Comparison of ENCODE assay signal across 14 mouse cellular contexts in genomic region chr14:31186656-31187055, GRCm38 (mm10). TPM values are rescaled to one million over a fixed set of nuclear protein-coding genes. Genes with fewer than 3 reads are reported as not detected.
DNase-seq lines count a peak whose midpoint lies in the region; ATAC-seq and TF ChIP-seq lines count a peak whose summit lies in the region.
"Had no signal": no experiment of that assay in that cellular context is flagged by ENCODE, and none has a peak within 500 bp of the region (broad histone marks: within the 10 kb centered on the region; RNA-seq: fewer than 3 reads in every experiment).

No protein-coding gene starts in this region.

- TF ChIP-seq CTCF in hindbrain, postnatal 0 days (IDR thresholded peaks at IDR 0.05; ENCODE audit: low read depth), result no peak

- no peak overlapping the region for H3K9ac ChIP-seq in heart, embryonic 15.5 days
- H3K9ac ChIP-seq in hindbrain, postnatal 0 days (replicated peaks; ENCODE audit: low read length), result no peak overlapping the region
- H3K9ac ChIP-seq: forebrain, embryonic 15.5 days; stomach, embryonic 15.5 days had no signal

- H3K27ac ChIP-seq in heart, embryonic 15.5 days, result peak overlapping the region; percentile 61
- H3K27ac ChIP-seq in hindbrain, postnatal 0 days, result no peak overlapping the region
- H3K27ac ChIP-seq: forebrain, embryonic 15.5 days; stomach, embryonic 15.5 days had no signal

- 45% methylated on average over 4 of the region's 4 CpGs for WGBS in heart, embryonic 15.5 days
- 68% methylated on average over 4 of the region's 4 CpGs for WGBS in hindbrain, postnatal 0 days

- H3K36me3 ChIP-seq in heart, embryonic 15.5 days, result peaks cover 99% of the 10 kb centered on the region
- H3K36me3 ChIP-seq in hindbrain, postnatal 0 days (ENCODE audit: insufficient read depth, low read length), result peaks cover 96% of the 10 kb centered on the region

- H3K4me3 ChIP-seq in heart, embryonic 15.5 days, result no peak overlapping the region
- no peak overlapping the region for H3K4me3 ChIP-seq in hindbrain, postnatal 0 days (ENCODE audit: low read length)
- H3K4me3 ChIP-seq: forebrain, embryonic 15.5 days; stomach, embryonic 15.5 days had no signal

- H3K4me1 ChIP-seq in heart, embryonic 15.5 days (replicated peaks), result peaks cover 65% of the 10 kb centered on the region
- no peaks in the 10 kb centered on the region for H3K4me1 ChIP-seq in hindbrain, postnatal 0 days (ENCODE audit: insufficient read depth, low read length)
- H3K4me1 ChIP-seq: forebrain, embryonic 15.5 days; stomach, embryonic 15.5 days had no signal

- H3K27me3 ChIP-seq in heart, embryonic 15.5 days, result no peaks in the 10 kb centered on the region
- no peaks in the 10 kb centered on the region for H3K27me3 ChIP-seq in hindbrain, postnatal 0 days (ENCODE audit: insufficient read depth, low read length)
- H3K27me3 ChIP-seq: forebrain, embryonic 15.5 days; stomach, embryonic 15.5 days had no signal

- no peaks in the 10 kb centered on the region for H3K9me3 ChIP-seq in heart, embryonic 15.5 days (replicated peaks)
- no peaks in the 10 kb centered on the region for H3K9me3 ChIP-seq in hindbrain, postnatal 0 days (ENCODE audit: low read length)
- H3K9me3 ChIP-seq: forebrain, embryonic 15.5 days; G1E; stomach, embryonic 15.5 days had no signal

- H3K4me2 ChIP-seq in heart, embryonic 15.5 days, result no peak overlapping the region
- H3K4me2 ChIP-seq in hindbrain, postnatal 0 days (ENCODE audit: low read depth, low read length), result no peak overlapping the region
- H3K4me2 ChIP-seq: forebrain, embryonic 15.5 days; stomach, embryonic 15.5 days had no signal

- peak; percentile 33 to 57 for DNase-seq in cerebellum, postnatal 25 days
- DNase-seq in adrenal gland, adult 2 months, result peak; percentile 77
- DNase-seq in kidney, postnatal 4 days, result peak; percentile 54 to 66
- DNase-seq in hindbrain, postnatal 0 days (ENCODE audit: low spot score), result no peak
- no peak for DNase-seq in retina, embryonic 14.5 days (ENCODE audit: low spot score)
- no peak for DNase-seq in embryo, embryonic 11 days
- DNase-seq: B cell, adult 2 months; right cerebral cortex, postnatal 4 days; thymus, postnatal 4 days had no signal

- ATAC-seq in cerebellum, adult (ENCODE audit: insufficient number of reproducible peaks, low FRiP score, low TSS enrichment), result no peak
- no peak for ATAC-seq in heart, embryonic 15.5 days (replicated peaks; ENCODE audit: insufficient number of reproducible peaks, insufficient read depth, low FRiP score, low read depth)
- no peak for ATAC-seq in hindbrain, postnatal 0 days
- ATAC-seq: forebrain, embryonic 15.5 days had no signal

RNA-seq across cellular contexts. Expression of gene Stab1, which starts 18.2 kb away (rescaled TPM):
- 10 to 100 TPM; 55.8 to 67.6 TPM for total RNA-seq in adrenal gland, adult 2 months (2021)
- polyA plus RNA-seq in adrenal gland, adult 2 months (2012; rRNA removed), result 80.5 and 82.1 TPM in 2 replicates
- 43.7 and 46.8 TPM in 2 replicates for polyA plus RNA-seq in heart, embryonic 15.5 days (2015; fragmentation: Nextera tagmentation; extraction: Ambion mirVana)
- total RNA-seq in hindbrain, postnatal 0 days (2014; rRNA removed), result 31.2 and 35.4 TPM in 2 replicates
- polyA plus RNA-seq in hindbrain, postnatal 0 days (2015; fragmentation: Nextera tagmentation; extraction: Ambion mirVana), result 10.5 and 11.5 TPM in 2 replicates
- polyA plus RNA-seq: G1E had no signal

RNA-seq across cellular contexts. Expression of gene Tnnc1, which starts 21.5 kb away (rescaled TPM):
- 1 to 10 TPM; 1.3 to 1.7 TPM for total RNA-seq in adrenal gland, adult 2 months (2021)
- 0.36 TPM in 1 of 2 replicates, not detected in the other for polyA plus RNA-seq in adrenal gland, adult 2 months (2012; rRNA removed)
- polyA plus RNA-seq in heart, embryonic 15.5 days (2015; fragmentation: Nextera tagmentation; extraction: Ambion mirVana), result 3,799 and 4,649 TPM in 2 replicates
- 0.68 and 1.6 TPM in 2 replicates for total RNA-seq in hindbrain, postnatal 0 days (2014; rRNA removed)
- polyA plus RNA-seq in hindbrain, postnatal 0 days (2015; fragmentation: Nextera tagmentation; extraction: Ambion mirVana), result 2.9 and 3.0 TPM in 2 replicates

RNA-seq across cellular contexts. Expression of gene Nisch, which starts 30.1 kb away (rescaled TPM):
- total RNA-seq in adrenal gland, adult 2 months (2021), result 100 to 1,000 TPM; 249 to 309 TPM
- 412 and 462 TPM in 2 replicates for polyA plus RNA-seq in adrenal gland, adult 2 months (2012; rRNA removed)
- 287 and 381 TPM in 2 replicates for polyA plus RNA-seq in heart, embryonic 15.5 days (2015; fragmentation: Nextera tagmentation; extraction: Ambion mirVana)
- 281 and 419 TPM in 2 replicates for total RNA-seq in hindbrain, postnatal 0 days (2014; rRNA removed)
- polyA plus RNA-seq in hindbrain, postnatal 0 days (2015; fragmentation: Nextera tagmentation; extraction: Ambion mirVana), result 234 and 243 TPM in 2 replicates

RNA-seq across cellular contexts. Expression of gene Sema3g, which starts 31.0 kb away (rescaled TPM):
- 10 to 100 TPM in 1 of 2 experiments, 1 to 10 TPM in 1; 5.2 to 11.2 TPM for total RNA-seq in adrenal gland, adult 2 months (2021)
- polyA plus RNA-seq in adrenal gland, adult 2 months (2012; rRNA removed), result 8.7 and 10.9 TPM in 2 replicates
- polyA plus RNA-seq in heart, embryonic 15.5 days (2015; fragmentation: Nextera tagmentation; extraction: Ambion mirVana), result 0.60 and 0.83 TPM in 2 replicates
- 2.9 and 4.9 TPM in 2 replicates for total RNA-seq in hindbrain, postnatal 0 days (2014; rRNA removed)
- polyA plus RNA-seq in hindbrain, postnatal 0 days (2015; fragmentation: Nextera tagmentation; extraction: Ambion mirVana), result 0.33 and 0.38 TPM in 2 replicates
- polyA plus RNA-seq: G1E had no signal

RNA-seq across cellular contexts. Expression of gene Nt5dc2, which starts 55.8 kb away (rescaled TPM):
- total RNA-seq in adrenal gland, adult 2 months (2021), result 10 to 100 TPM; 22.5 to 33.3 TPM
- 107 and 124 TPM in 2 replicates for polyA plus RNA-seq in adrenal gland, adult 2 months (2012; rRNA removed)
- 278 and 339 TPM in 2 replicates for polyA plus RNA-seq in heart, embryonic 15.5 days (2015; fragmentation: Nextera tagmentation; extraction: Ambion mirVana)
- total RNA-seq in hindbrain, postnatal 0 days (2014; rRNA removed), result 209 and 236 TPM in 2 replicates
- 203 and 204 TPM in 2 replicates for polyA plus RNA-seq in hindbrain, postnatal 0 days (2015; fragmentation: Nextera tagmentation; extraction: Ambion mirVana)

Comparison
In these comparisons a context has a peak if more than half of its experiments do, and no peak if none do; other contexts are left out.
1. DNase-seq: peak in cerebellum, postnatal 25 days (2 of 2), adrenal gland, adult 2 months (single experiment) and kidney, postnatal 4 days (2 of 2); none in hindbrain, postnatal 0 days (single experiment), retina, embryonic 14.5 days (single experiment) and embryo, embryonic 11 days (single experiment).
2. RNA of gene Tnnc1, which starts 21.5 kb away (polyA plus RNA-seq): 3,799 to 4,649 TPM in heart, embryonic 15.5 days; 2.9 to 3.0 TPM in hindbrain, postnatal 0 days and 0.36 TPM in adrenal gland, adult 2 months; every median in the first group is over 100 times any median in the second.